Mouse (Mus musculus): ENCODE measurements around the gene Cenpu. TPM values are rescaled to one million over a fixed set of nuclear protein-coding genes. Genes with fewer than 3 reads are reported as not detected.
A peak's percentile ranks its signal among the peaks of the same experiment; 100 is the strongest.

The Cenpu gene
- polyA plus RNA-seq, 2 experiments, result 10.1 to 11.2 TPM

DNA sequence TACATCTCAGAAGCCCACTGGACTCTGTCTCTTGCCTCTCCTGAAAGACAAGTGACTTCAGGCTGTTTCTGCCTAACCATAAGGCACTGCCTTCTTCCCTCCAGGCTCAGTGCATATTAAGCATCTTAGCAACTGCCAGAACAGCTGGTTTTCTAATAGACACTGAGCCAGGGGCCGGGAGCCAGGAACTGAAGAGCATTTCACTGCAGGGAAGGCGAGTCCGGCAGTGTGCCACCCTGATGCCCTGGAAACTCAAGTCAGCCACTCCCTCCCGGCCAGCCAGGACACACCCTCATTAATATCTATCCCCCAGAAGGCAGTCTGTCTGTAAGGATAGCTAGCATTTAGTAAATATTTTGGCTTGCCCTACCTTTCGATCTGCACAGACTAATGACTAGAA, 12.1 kb upstream of the Cenpu start:
- DNase-seq (ENCODE audit: low spot score) (peak; percentile 57), ATAC-seq (ENCODE audit: low FRiP score, low read depth) (peak; percentile 68)
- WGBS, result 34% methylated on average over 5 of the region's 5 CpGs
- Histone ChIP-seq H3K9ac (ENCODE audit: low read depth, low read length, severe bottlenecking) (no peak overlapping the region), H3K4me3 (replicated peaks; ENCODE audit: low read length) (no peak overlapping the region), H3K27ac (replicated peaks; ENCODE audit: low read depth, low read length) (peak overlapping the region; percentile 38; the same call in 1 of the 2 replicates), H3K9me3 (ENCODE audit: control insufficient read depth, low read length) (no peaks in the 10 kb centered on the region), H3K36me3 (ENCODE audit: control insufficient read depth, insufficient read depth, low read length) (no peaks in the 10 kb centered on the region), H3K4me1 (ENCODE audit: control insufficient read depth, insufficient read depth, low read length) (peaks cover 13% of the 10 kb centered on the region), H3K27me3 (ENCODE audit: control insufficient read depth, insufficient read depth, low read length) (no peaks in the 10 kb centered on the region), H3K4me2 (replicated peaks; ENCODE audit: low read depth, low read length, severe bottlenecking) (no peak overlapping the region)
- TF ChIP-seq POLR2A (IDR thresholded peaks at IDR 0.05; ENCODE audit: borderline replicate concordance, extremely low read depth, insufficient read depth, insufficient read length), result no peak

- Histone ChIP-seq H3K9me3 (ENCODE audit: control insufficient read depth, low read length) (no peaks in the 10 kb centered on the region), H3K27ac (replicated peaks; ENCODE audit: low read depth, low read length) (no peak overlapping the region), H3K27me3 (ENCODE audit: control insufficient read depth, insufficient read depth, low read length) (no peaks in the 10 kb centered on the region), H3K4me1 (ENCODE audit: control insufficient read depth, insufficient read depth, low read length) (peaks cover 13% of the 10 kb centered on the region), H3K36me3 (ENCODE audit: control insufficient read depth, insufficient read depth, low read length) (no peaks in the 10 kb centered on the region), H3K4me3 (replicated peaks; ENCODE audit: low read length) (no peak overlapping the region), H3K4me2 (replicated peaks; ENCODE audit: low read depth, low read length, severe bottlenecking) (no peak overlapping the region), H3K9ac (ENCODE audit: low read depth, low read length, severe bottlenecking) (no peak overlapping the region)
- DNase-seq (ENCODE audit: low spot score) (no peak), ATAC-seq (ENCODE audit: low FRiP score, low read depth) (no peak)
- 64% methylated on average over 7 of the region's 7 CpGs for WGBS
- no peak for TF ChIP-seq POLR2A (IDR thresholded peaks at IDR 0.05; ENCODE audit: borderline replicate concordance, extremely low read depth, insufficient read depth, insufficient read length)
These were observed 8.6 kb upstream of the Cenpu start for GRCm38 (mm10) chr8:46543191-46543590.

GRCm38 (mm10) chr8:46543662-46544061, 8.2 kb upstream of the Cenpu start:
- ATAC-seq (ENCODE audit: low FRiP score, low read depth), result no peak

GRCm38 (mm10) chr8:46545854-46546253, 6.0 kb upstream of the Cenpu start:
- Histone ChIP-seq H3K27ac (replicated peaks; ENCODE audit: low read depth, low read length) (no peak overlapping the region), H3K4me3 (replicated peaks; ENCODE audit: low read length) (no peak overlapping the region), H3K4me1 (ENCODE audit: control insufficient read depth, insufficient read depth, low read length) (no peaks in the 10 kb centered on the region), H3K9ac (ENCODE audit: low read depth, low read length, severe bottlenecking) (no peak overlapping the region), H3K9me3 (ENCODE audit: control insufficient read depth, low read length) (no peaks in the 10 kb centered on the region), H3K36me3 (ENCODE audit: control insufficient read depth, insufficient read depth, low read length) (no peaks in the 10 kb centered on the region), H3K27me3 (ENCODE audit: control insufficient read depth, insufficient read depth, low read length) (no peaks in the 10 kb centered on the region), H3K4me2 (replicated peaks; ENCODE audit: low read depth, low read length, severe bottlenecking) (no peak overlapping the region)
- DNase-seq (ENCODE audit: low spot score) (no peak), ATAC-seq (ENCODE audit: low FRiP score, low read depth) (no peak)
- TF ChIP-seq POLR2A (IDR thresholded peaks at IDR 0.05; ENCODE audit: borderline replicate concordance, extremely low read depth, insufficient read depth, insufficient read length), result no peak
- 83% methylated on average over 5 of the region's 5 CpGs for WGBS

More at GRCm38 (mm10) chr8:46543662-46544061, 8.2 kb upstream of the Cenpu start:
- H3K9ac ChIP-seq (ENCODE audit: low read depth, low read length, severe bottlenecking), result no peak overlapping the region
- H3K27me3 ChIP-seq (ENCODE audit: control insufficient read depth, insufficient read depth, low read length), result no peaks in the 10 kb centered on the region
- H3K36me3 ChIP-seq (ENCODE audit: control insufficient read depth, insufficient read depth, low read length), result no peaks in the 10 kb centered on the region
- whole genome bisulfite sequencing, result 66% methylated on average over 5 of the region's 6 CpGs
- no peak overlapping the region for H3K4me2 ChIP-seq (replicated peaks; ENCODE audit: low read depth, low read length, severe bottlenecking)
- no peak overlapping the region for H3K4me3 ChIP-seq (replicated peaks; ENCODE audit: low read length)
- H3K9me3 ChIP-seq (ENCODE audit: control insufficient read depth, low read length), result no peaks in the 10 kb centered on the region
- peaks cover 13% of the 10 kb centered on the region for H3K4me1 ChIP-seq (ENCODE audit: control insufficient read depth, insufficient read depth, low read length)
- H3K27ac ChIP-seq (replicated peaks; ENCODE audit: low read depth, low read length), result no peak overlapping the region
- no peak for TF ChIP-seq POLR2A (IDR thresholded peaks at IDR 0.05; ENCODE audit: borderline replicate concordance, extremely low read depth, insufficient read depth, insufficient read length)
- DNase-seq (ENCODE audit: low spot score), result no peak

- H3K27me3 ChIP-seq (ENCODE audit: control insufficient read depth, insufficient read depth, low read length), result no peaks in the 10 kb centered on the region
- H3K4me1 ChIP-seq (ENCODE audit: control insufficient read depth, insufficient read depth, low read length), result no peaks in the 10 kb centered on the region
- H3K9ac ChIP-seq (ENCODE audit: low read depth, low read length, severe bottlenecking), result no peak overlapping the region
- H3K9me3 ChIP-seq (ENCODE audit: control insufficient read depth, low read length), result no peaks in the 10 kb centered on the region
- DNase-seq (ENCODE audit: low spot score) (no peak), ATAC-seq (ENCODE audit: low FRiP score, low read depth) (no peak)
- 74% methylated on average over 11 of the region's 11 CpGs for WGBS
- no peaks in the 10 kb centered on the region for H3K36me3 ChIP-seq (ENCODE audit: control insufficient read depth, insufficient read depth, low read length)
- no peak overlapping the region for H3K4me2 ChIP-seq (replicated peaks; ENCODE audit: low read depth, low read length, severe bottlenecking)
- no peak for TF ChIP-seq POLR2A (IDR thresholded peaks at IDR 0.05; ENCODE audit: borderline replicate concordance, extremely low read depth, insufficient read depth, insufficient read length)
- no peak overlapping the region for H3K4me3 ChIP-seq (replicated peaks; ENCODE audit: low read length)
- H3K27ac ChIP-seq (replicated peaks; ENCODE audit: low read depth, low read length), result no peak overlapping the region
These were observed 5.2 kb upstream of the Cenpu start for GRCm38 (mm10) chr8:46546431-46547176.

All from limb, embryonic 14.5 days (tissue).